Mouse (Mus musculus): Measurements from ENCODE around the gene Krtcap3. TPM values are rescaled to one million over a fixed set of nuclear protein-coding genes. Genes with fewer than 3 reads are reported as not detected.

Krtcap3 gene
- total RNA-seq, 4 experiments from 2014 or later: 1.3 to 2.5 (median 1.6) TPM

GRCm38 (mm10) chr5:31298486-31298885 lies 47.0 kb downstream of the Krtcap3 start:
- no peak for DNase-seq (ENCODE audit: low spot score)

DNA sequence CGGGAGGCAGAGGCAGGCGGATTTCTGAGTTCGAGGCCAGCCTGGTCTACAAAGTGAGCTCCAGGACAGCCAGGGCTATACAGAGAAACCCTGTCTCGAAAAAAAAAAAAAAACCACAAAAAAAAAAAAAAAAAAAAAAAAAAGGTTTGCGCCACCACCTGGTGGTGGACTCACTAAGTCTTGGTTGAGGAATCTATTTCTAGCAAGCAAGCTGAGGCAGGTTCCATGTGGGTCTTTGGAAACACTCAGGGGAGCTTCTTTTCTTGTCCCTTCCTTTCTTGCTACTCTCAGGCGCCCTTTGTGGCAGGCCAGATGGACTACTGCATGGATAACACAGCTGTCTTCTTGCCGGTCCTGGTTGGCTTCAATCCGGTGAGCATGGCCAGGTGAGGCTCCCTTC lies 50.4 kb downstream of the Krtcap3 start:
- no peak for DNase-seq (ENCODE audit: low spot score)

Other genes starting within 250 kb of the Krtcap3 start
- 10 to 100 TPM; 51.3 to 56.5 (median 53.1) TPM for gene Atraid, start 203.4 kb upstream of the Krtcap3 start, total RNA-seq (2022)
- gene Slc5a6, start 202.8 kb upstream of the Krtcap3 start, total RNA-seq (2022): 10 to 100 TPM; 10.8 to 18.8 (median 12.4) TPM
- 10 to 100 TPM; 13.0 to 17.3 (median 16.3) TPM for gene Cad, start 196.9 kb upstream of the Krtcap3 start, total RNA-seq (2022)
- not detected for gene Dnajc5g, start 145.4 kb upstream of the Krtcap3 start, total RNA-seq (2022)
- gene Slc30a3, start 143.5 kb upstream of the Krtcap3 start, total RNA-seq (2022): under 1 TPM in 1 of 4 experiments, not detected in 3; 0.16 TPM
- 100 to 1,000 TPM; 360 to 427 (median 392) TPM for gene Trim54, start 135.0 kb upstream of the Krtcap3 start, total RNA-seq (2022)
- gene Ucn, start 112.9 kb upstream of the Krtcap3 start, total RNA-seq (2022): not detected
- 10 to 100 TPM; 48.1 to 63.1 (median 53.9) TPM for gene Mpv17, start 97.4 kb upstream of the Krtcap3 start, total RNA-seq (2022)
- 1 to 10 TPM in 1 of 4 experiments, under 1 TPM in 3; 0.29 to 3.4 (median 0.55) TPM for gene Gm29609, start 71.8 kb upstream of the Krtcap3 start, total RNA-seq (2022)
- gene Gtf3c2, start 71.5 kb upstream of the Krtcap3 start, total RNA-seq (2022): 10 to 100 TPM; 23.6 to 33.3 (median 26.4) TPM
- gene Snx17, start 58.5 kb upstream of the Krtcap3 start, total RNA-seq (2022): 10 to 100 TPM; 62.1 to 65.5 (median 62.7) TPM
- 10 to 100 TPM; 40.2 to 53.8 (median 44.7) TPM for gene Eif2b4, start 58.3 kb upstream of the Krtcap3 start, total RNA-seq (2022)
- 10 to 100 TPM in 1 of 4 experiments, 1 to 10 TPM in 3; 7.1 to 11.2 (median 8.1) TPM for gene Zfp513, start 49.4 kb upstream of the Krtcap3 start, total RNA-seq (2022)
- 10 to 100 TPM; 45.3 to 71.9 (median 57.3) TPM for gene Ppm1g, start 31.0 kb upstream of the Krtcap3 start, total RNA-seq (2022)
- 10 to 100 TPM; 75.9 to 87.9 (median 81.8) TPM for gene Nrbp1, start 10.8 kb upstream of the Krtcap3 start, total RNA-seq (2022)
- gene Gm9970, start 10.5 kb upstream of the Krtcap3 start, total RNA-seq (2022): under 1 TPM in 2 of 4 experiments, not detected in 2; 0.72 to 0.87 TPM
- 10 to 100 TPM; 33.9 to 50.7 (median 42.3) TPM for gene Ift172, start 39.4 kb downstream of the Krtcap3 start, total RNA-seq (2022)
- gene Fndc4, start 44.4 kb downstream of the Krtcap3 start, total RNA-seq (2022): 1 to 10 TPM; 2.6 to 5.6 (median 5.2) TPM
- gene Gckr, start 45.8 kb downstream of the Krtcap3 start, total RNA-seq (2022): not detected
- 10 to 100 TPM; 24.5 to 27.2 (median 26.8) TPM for gene Zfp512, start 200.7 kb downstream of the Krtcap3 start, total RNA-seq (2022)
- gene 4930548H24Rik, start 234.0 kb downstream of the Krtcap3 start, total RNA-seq (2022): under 1 TPM in 1 of 4 experiments, not detected in 3; 0.22 TPM
- gene Gpn1, start 243.1 kb downstream of the Krtcap3 start, total RNA-seq (2022): 10 to 100 TPM; 23.0 to 27.7 (median 24.3) TPM

All from heart, adult 8-10 months (tissue).